Comparison of ENCODE assay signal across 8 mouse cellular contexts in genomic region chr13:21718381-21719080, GRCm38 (mm10). TPM values are rescaled to one million over a fixed set of nuclear protein-coding genes. Genes with fewer than 3 reads are reported as not detected.
DNase-seq lines count a peak whose midpoint lies in the region; ATAC-seq and TF ChIP-seq lines count a peak whose summit lies in the region.

No protein-coding gene starts in this region.

- peak overlapping the region; percentile 79; the same call in 1 of the 2 replicates for H3K27ac ChIP-seq in ES-E14 (ENCODE audit: insufficient read depth, low read depth, low read length, poor library complexity, severe bottlenecking)
- peak overlapping the region; percentile 96 for H3K27ac ChIP-seq in forebrain, embryonic 10.5 days
- H3K27ac ChIP-seq in liver, embryonic 12.5 days: peak overlapping the region; percentile 98

- 58% methylated on average over 4 of the region's 4 CpGs for WGBS in forebrain, embryonic 10.5 days
- 48% methylated on average over 4 of the region's 4 CpGs for WGBS in liver, embryonic 12.5 days (ENCODE audit: insufficient replicate concordance)

- peak overlapping the region; percentile 77 for H3K4me2 ChIP-seq in liver, embryonic 12.5 days

- peak overlapping the region; percentile 2 to 63 for H3K4me3 ChIP-seq in ES-E14 (ENCODE audit: insufficient read depth in 1 of 2, low read depth in 1 of 2, low read length in 2 of 2, poor library complexity in 1 of 2, severe bottlenecking in 1 of 2)
- H3K4me3 ChIP-seq in forebrain, embryonic 10.5 days: peak overlapping the region; percentile 59
- peak overlapping the region; percentile 61 for H3K4me3 ChIP-seq in liver, embryonic 12.5 days

- H3K27me3 ChIP-seq in forebrain, embryonic 10.5 days (ENCODE audit: poor library complexity, severe bottlenecking): no peaks in the 10 kb centered on the region
- H3K27me3 ChIP-seq in liver, embryonic 12.5 days (replicated peaks): no peaks in the 10 kb centered on the region

- DNase-seq in 416B (ENCODE audit: low read depth): peak; percentile 85
- DNase-seq in ES-E14 (ENCODE audit: low read depth, low spot score): no peak
- DNase-seq in forebrain, embryonic 10.5 days (ENCODE audit: extremely low spot score, low spot score): peak; percentile 41
- no peak for DNase-seq in frontal cortex, postnatal 14 days (ENCODE audit: low spot score in 2 of 2)
- no peak for DNase-seq in cerebellum, adult 8-10 months
- DNase-seq in spleen, adult 18-20 months: no peak

- no peaks in the 10 kb centered on the region for H3K4me1 ChIP-seq in ES-E14 (ENCODE audit: control insufficient read depth in 2 of 2, insufficient read depth in 2 of 2, low read length in 2 of 2, poor library complexity in 1 of 2)
- peaks cover 54% of the 10 kb centered on the region for H3K4me1 ChIP-seq in forebrain, embryonic 10.5 days
- H3K4me1 ChIP-seq in liver, embryonic 12.5 days: peaks cover 57% of the 10 kb centered on the region

- in situ Hi-C loops in ES-E14 (cut with MboI; ENCODE audit: low sequenced_read_pairs in 2 of 2, unreplicated experiment in 2 of 2): loop anchor here in 1 of 2 experiments (25.0 kb wide), 1 partner anchor 556 kb away; no protein-coding TSS in a partner anchor

- H3K9me3 ChIP-seq in ES-E14 (ENCODE audit: control insufficient read depth, insufficient read depth, low read depth, low read length): no peaks in the 10 kb centered on the region
- H3K9me3 ChIP-seq in forebrain, embryonic 10.5 days: no peaks in the 10 kb centered on the region
- H3K9me3 ChIP-seq in liver, embryonic 12.5 days (replicated peaks): no peaks in the 10 kb centered on the region

- H3K36me3 ChIP-seq in ES-E14 (ENCODE audit: control insufficient read depth, insufficient read depth, low read length, poor library complexity, severe bottlenecking): no peaks in the 10 kb centered on the region
- no peaks in the 10 kb centered on the region for H3K36me3 ChIP-seq in forebrain, embryonic 10.5 days (replicated peaks)
- no peaks in the 10 kb centered on the region for H3K36me3 ChIP-seq in liver, embryonic 12.5 days

- peak overlapping the region; percentile 79; the same call in 1 of the 2 replicates for H3K9ac ChIP-seq in ES-E14 (ENCODE audit: insufficient read depth, low read depth, low read length, poor library complexity, severe bottlenecking)
- H3K9ac ChIP-seq in liver, embryonic 12.5 days: peak overlapping the region; percentile 90

- no peak for ATAC-seq in liver, embryonic 12.5 days
- ATAC-seq in frontal cortex, adult (ENCODE audit: low TSS enrichment): no peak

TF ChIP-seq in ES-E14, 5 proteins besides CTCF, POLR2A, EP300 and RAD21:
- TF ChIP-seq CHD2 (IDR thresholded peaks at IDR 0.05; ENCODE audit: low read depth, low read length) (0 out of 2 replicates have a peak, but pooled peaks have one; percentile 37), HCFC1 (IDR thresholded peaks at IDR 0.05; ENCODE audit: borderline replicate concordance, insufficient read depth, low read length) (no peak)

RNA-seq across cellular contexts. Expression of gene Hist1h3h, which starts 1.1 kb away (rescaled TPM):
- total RNA-seq in ES-E14 (2012; rRNA removed): 2,227 and 2,394 TPM in 2 replicates
- polyA plus RNA-seq in forebrain, embryonic 10.5 days (2016; fragmentation: Nextera tagmentation; extraction: Ambion mirVana): 9.4 and 11.1 TPM in 2 replicates
- 8.3 and 14.2 TPM in 2 replicates for polyA plus RNA-seq in liver, embryonic 12.5 days (2016; fragmentation: Nextera tagmentation; extraction: Ambion mirVana)

RNA-seq across cellular contexts. Expression of gene Hist1h2ai, which starts 2.3 kb away (rescaled TPM):
- 1,685 and 2,304 TPM in 2 replicates for total RNA-seq in ES-E14 (2012; rRNA removed)
- polyA plus RNA-seq in forebrain, embryonic 10.5 days (2016; fragmentation: Nextera tagmentation; extraction: Ambion mirVana): 11.9 and 12.0 TPM in 2 replicates
- polyA plus RNA-seq in liver, embryonic 12.5 days (2016; fragmentation: Nextera tagmentation; extraction: Ambion mirVana): 13.8 and 17.6 TPM in 2 replicates

RNA-seq across cellular contexts. Expression of gene Hist1h2bl, which starts 2.6 kb away (rescaled TPM):
- total RNA-seq in ES-E14 (2012; rRNA removed): 1,275 and 1,694 TPM in 2 replicates
- 1.5 and 2.0 TPM in 2 replicates for polyA plus RNA-seq in forebrain, embryonic 10.5 days (2016; fragmentation: Nextera tagmentation; extraction: Ambion mirVana)
- 1.5 and 1.7 TPM in 2 replicates for polyA plus RNA-seq in liver, embryonic 12.5 days (2016; fragmentation: Nextera tagmentation; extraction: Ambion mirVana)

RNA-seq across cellular contexts. Expression of gene Hist1h2bm, which starts 3.3 kb away (rescaled TPM):
- 468 and 757 TPM in 2 replicates for total RNA-seq in ES-E14 (2012; rRNA removed)
- polyA plus RNA-seq in forebrain, embryonic 10.5 days (2016; fragmentation: Nextera tagmentation; extraction: Ambion mirVana): 5.3 and 5.6 TPM in 2 replicates
- polyA plus RNA-seq in liver, embryonic 12.5 days (2016; fragmentation: Nextera tagmentation; extraction: Ambion mirVana): 6.4 and 6.5 TPM in 2 replicates

RNA-seq across cellular contexts. Expression of gene Hist1h4j, which starts 16.3 kb away (rescaled TPM):
- total RNA-seq in ES-E14 (2012; rRNA removed): 158 and 260 TPM in 2 replicates
- polyA plus RNA-seq in forebrain, embryonic 10.5 days (2016; fragmentation: Nextera tagmentation; extraction: Ambion mirVana): 0.97 and 1.8 TPM in 2 replicates
- polyA plus RNA-seq in liver, embryonic 12.5 days (2016; fragmentation: Nextera tagmentation; extraction: Ambion mirVana): 0.59 and 0.75 TPM in 2 replicates

Comparison
In these comparisons a context has a peak if more than half of its experiments do, and no peak if none do; other contexts are left out.
1. DNase-seq: peak in 416B (single experiment) and forebrain, embryonic 10.5 days (single experiment); none in ES-E14 (single experiment), frontal cortex, postnatal 14 days (0 of 2), cerebellum, adult 8-10 months (single experiment) and spleen, adult 18-20 months (0 of 2).
2. Peak in every context shown above with its lines, with median percentiles within 50 percentile points of each other: H3K27ac ChIP-seq and H3K4me3 ChIP-seq.